Mouse (Mus musculus): Measurements from ENCODE around the gene Mipol1. TPM values are rescaled to one million over a fixed set of nuclear protein-coding genes. Genes with fewer than 3 reads are reported as not detected.

The Mipol1 gene
- polyA plus RNA-seq, 1 experiment from 2014 or later: 10.6 TPM

GRCm38 (mm10) chr12:57514552-57514951, 284.3 kb downstream of the Mipol1 start:
- no peak for DNase-seq (ENCODE audit: low spot score)
- Histone ChIP-seq H3K9me3 (replicated peaks) (no peaks in the 10 kb centered on the region), H3K36me3 (no peaks in the 10 kb centered on the region), H3K27ac (no peak overlapping the region), H3K27me3 (ENCODE audit: low read depth, poor library complexity, severe bottlenecking) (no peaks in the 10 kb centered on the region), H3K4me3 (no peak overlapping the region), H3K4me1 (no peaks in the 10 kb centered on the region)
- WGBS: 56% methylated on average over 1 of the region's 1 CpGs

DNA sequence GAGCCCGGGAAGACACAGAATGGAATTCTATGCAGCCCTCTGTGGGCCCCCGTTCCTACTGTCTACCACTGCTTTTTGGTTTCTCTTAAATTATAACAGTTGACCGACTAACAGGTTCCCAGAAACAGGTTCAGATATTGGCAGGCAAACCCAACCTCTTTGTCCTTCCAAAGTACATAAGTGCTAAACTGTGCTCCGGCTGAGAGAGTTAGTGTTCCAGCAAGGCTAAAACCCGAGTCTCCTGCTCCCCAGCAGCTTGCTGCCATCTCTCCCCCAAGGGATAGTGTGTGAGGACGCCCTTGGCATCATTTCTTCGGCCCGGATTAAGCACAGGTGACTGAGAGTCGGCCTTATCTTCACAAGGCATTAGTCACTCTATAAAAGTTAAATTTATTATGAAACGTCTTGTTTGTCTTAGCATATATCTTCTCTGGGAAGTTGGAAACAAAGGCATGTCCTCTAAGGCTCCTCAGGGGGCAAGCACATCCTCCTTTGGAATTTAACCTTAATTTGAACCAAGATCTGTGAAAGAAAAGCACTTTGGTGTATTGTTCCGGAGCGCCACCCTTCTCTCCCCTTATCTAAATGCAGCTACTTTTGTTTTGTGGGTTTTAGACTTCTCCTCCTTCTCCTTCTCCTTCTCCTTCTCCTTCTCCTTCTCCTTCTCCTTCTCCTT, 285.6 kb downstream of the Mipol1 start:
- Histone ChIP-seq H3K27me3 (ENCODE audit: low read depth, poor library complexity, severe bottlenecking) (no peaks in the 10 kb centered on the region), H3K27ac (no peak overlapping the region), H3K36me3 (no peaks in the 10 kb centered on the region), H3K4me3 (no peak overlapping the region), H3K9me3 (replicated peaks) (no peaks in the 10 kb centered on the region), H3K4me1 (no peaks in the 10 kb centered on the region)
- no peak for DNase-seq (ENCODE audit: low spot score)
- WGBS: 60% methylated on average over 12 of the region's 12 CpGs

DNA sequence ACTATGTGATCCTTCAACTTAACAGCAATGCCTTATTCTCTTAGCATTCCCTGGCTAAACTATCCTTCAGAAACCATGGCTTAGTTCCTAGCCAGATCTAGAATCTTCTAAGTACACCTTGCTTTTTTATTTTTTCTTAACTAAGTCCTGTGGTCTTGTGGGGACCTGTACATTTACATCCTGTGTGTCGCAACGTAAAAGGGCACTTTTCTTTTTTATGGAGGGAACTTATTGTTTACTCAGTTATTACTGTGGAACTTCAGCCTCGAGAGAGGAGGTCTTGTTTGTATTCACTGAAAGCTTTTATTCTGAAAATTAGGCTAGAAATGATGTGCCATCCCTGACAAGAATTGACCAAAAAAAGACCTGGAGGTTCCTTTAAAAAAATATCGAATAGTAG, 298.1 kb downstream of the Mipol1 start:
- Histone ChIP-seq H3K9me3 (replicated peaks) (no peaks in the 10 kb centered on the region), H3K27ac (no peak overlapping the region), H3K4me3 (no peak overlapping the region), H3K36me3 (no peaks in the 10 kb centered on the region), H3K4me1 (peaks cover 6% of the 10 kb centered on the region; the same call in 1 of the 2 replicates), H3K27me3 (ENCODE audit: low read depth, poor library complexity, severe bottlenecking) (peaks cover 32% of the 10 kb centered on the region)
- no peak for DNase-seq (ENCODE audit: low spot score)
- WGBS: 88% methylated on average over 4 of the region's 4 CpGs

DNA sequence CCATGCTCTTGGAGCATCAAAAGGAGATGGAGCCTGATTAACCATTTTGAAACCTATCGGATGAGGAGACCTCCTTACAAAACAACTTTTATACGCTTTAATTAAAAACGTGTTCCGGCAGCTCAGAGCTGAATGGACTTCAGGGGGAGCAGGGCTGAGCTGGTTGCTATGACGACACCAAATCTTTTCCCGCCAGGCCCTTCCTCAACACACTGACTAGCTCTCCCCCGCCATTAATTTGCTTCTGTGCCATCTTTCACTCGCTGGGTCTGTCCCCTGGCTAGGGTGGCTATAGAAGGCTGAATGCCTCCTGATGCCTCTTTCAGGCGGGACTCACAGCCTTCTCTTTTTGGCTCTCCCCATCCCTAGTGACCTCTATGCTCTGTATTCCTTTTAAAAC, 300.2 kb downstream of the Mipol1 start:
- no peak overlapping the region for H3K4me3 ChIP-seq
- no peak overlapping the region for H3K27ac ChIP-seq
- 17% methylated on average over 9 of the region's 9 CpGs for WGBS
- DNase-seq (ENCODE audit: low spot score): no peak
- peaks cover 13% of the 10 kb centered on the region for H3K4me1 ChIP-seq
- H3K27me3 ChIP-seq (ENCODE audit: low read depth, poor library complexity, severe bottlenecking): peaks cover 53% of the 10 kb centered on the region
- H3K36me3 ChIP-seq: no peaks in the 10 kb centered on the region
- no peaks in the 10 kb centered on the region for H3K9me3 ChIP-seq (replicated peaks)

- no peak for DNase-seq (ENCODE audit: low spot score)
- H3K9me3 ChIP-seq (replicated peaks): no peaks in the 10 kb centered on the region
- under 1% methylated on average over 6 of the region's 6 CpGs for WGBS
- H3K4me1 ChIP-seq: peaks cover 26% of the 10 kb centered on the region
- H3K4me3 ChIP-seq: peak overlapping the region; percentile 37
- no peaks in the 10 kb centered on the region for H3K36me3 ChIP-seq
- peak overlapping the region; percentile 44; the same call in 1 of the 2 replicates for H3K27ac ChIP-seq
- peaks cover 94% of the 10 kb centered on the region for H3K27me3 ChIP-seq (ENCODE audit: low read depth, poor library complexity, severe bottlenecking)
Observed at GRCm38 (mm10) chr12:57534517-57534878, 304.3 kb downstream of the Mipol1 start.

- Histone ChIP-seq H3K9me3 (replicated peaks) (no peaks in the 10 kb centered on the region), H3K27me3 (ENCODE audit: low read depth, poor library complexity, severe bottlenecking) (peaks cover 98% of the 10 kb centered on the region), H3K4me3 (peak overlapping the region; percentile 37), H3K4me1 (peaks cover 26% of the 10 kb centered on the region), H3K27ac (peak overlapping the region; percentile 44), H3K36me3 (no peaks in the 10 kb centered on the region)
- DNase-seq (ENCODE audit: low spot score): peak; percentile 50
- WGBS: under 1% methylated on average over 39 of the region's 39 CpGs
Observed at GRCm38 (mm10) chr12:57534879-57535611, 304.8 kb downstream of the Mipol1 start.

DNA sequence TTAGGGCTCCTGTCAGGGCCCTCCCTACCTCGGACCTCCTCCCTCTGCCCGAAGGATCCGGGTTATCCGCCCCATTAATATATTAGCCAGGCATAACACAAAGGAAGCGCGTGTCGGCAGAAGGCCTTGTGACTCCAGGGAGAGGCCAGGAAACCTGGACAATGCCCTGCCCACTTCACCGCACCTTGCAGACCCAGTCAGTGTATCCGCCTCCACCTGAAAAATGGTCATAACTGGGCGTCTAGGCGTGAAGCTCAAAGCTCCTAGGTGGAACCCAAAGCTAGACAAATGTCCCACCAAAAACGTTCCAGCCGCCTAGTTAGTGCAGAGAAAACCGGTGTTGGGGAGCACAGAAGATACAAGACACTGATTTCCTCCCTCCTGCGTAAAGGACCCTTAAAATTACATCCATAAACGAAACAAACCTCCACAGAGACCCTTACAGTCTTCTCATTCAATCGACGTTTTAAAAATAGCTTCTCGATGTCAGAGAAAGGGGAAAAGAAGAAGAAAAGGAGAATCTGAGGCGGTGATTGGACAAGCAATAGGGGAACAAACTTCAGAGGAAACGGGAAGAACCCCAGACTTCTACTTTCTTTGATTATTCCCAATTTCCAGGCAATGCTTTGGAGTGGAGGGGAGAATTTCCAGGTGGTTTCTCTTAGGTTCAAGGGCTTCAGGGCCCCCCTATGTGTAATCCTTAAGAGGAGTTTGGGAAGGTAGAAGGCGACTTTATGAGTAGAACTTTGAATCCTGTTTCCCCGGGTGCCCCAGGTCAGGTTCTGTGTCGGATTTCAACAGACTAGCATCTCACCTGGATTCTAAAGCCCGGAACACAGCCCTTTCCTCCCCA, 306.1 kb downstream of the Mipol1 start:
- Histone ChIP-seq H3K27ac (no peak overlapping the region), H3K4me3 (no peak overlapping the region), H3K36me3 (no peaks in the 10 kb centered on the region), H3K9me3 (replicated peaks) (no peaks in the 10 kb centered on the region), H3K27me3 (ENCODE audit: low read depth, poor library complexity, severe bottlenecking) (peaks cover 100% of the 10 kb centered on the region), H3K4me1 (peaks cover 20% of the 10 kb centered on the region)
- 2% methylated on average over 25 of the region's 25 CpGs for WGBS
- peak; percentile 59 for DNase-seq (ENCODE audit: low spot score)

DNA sequence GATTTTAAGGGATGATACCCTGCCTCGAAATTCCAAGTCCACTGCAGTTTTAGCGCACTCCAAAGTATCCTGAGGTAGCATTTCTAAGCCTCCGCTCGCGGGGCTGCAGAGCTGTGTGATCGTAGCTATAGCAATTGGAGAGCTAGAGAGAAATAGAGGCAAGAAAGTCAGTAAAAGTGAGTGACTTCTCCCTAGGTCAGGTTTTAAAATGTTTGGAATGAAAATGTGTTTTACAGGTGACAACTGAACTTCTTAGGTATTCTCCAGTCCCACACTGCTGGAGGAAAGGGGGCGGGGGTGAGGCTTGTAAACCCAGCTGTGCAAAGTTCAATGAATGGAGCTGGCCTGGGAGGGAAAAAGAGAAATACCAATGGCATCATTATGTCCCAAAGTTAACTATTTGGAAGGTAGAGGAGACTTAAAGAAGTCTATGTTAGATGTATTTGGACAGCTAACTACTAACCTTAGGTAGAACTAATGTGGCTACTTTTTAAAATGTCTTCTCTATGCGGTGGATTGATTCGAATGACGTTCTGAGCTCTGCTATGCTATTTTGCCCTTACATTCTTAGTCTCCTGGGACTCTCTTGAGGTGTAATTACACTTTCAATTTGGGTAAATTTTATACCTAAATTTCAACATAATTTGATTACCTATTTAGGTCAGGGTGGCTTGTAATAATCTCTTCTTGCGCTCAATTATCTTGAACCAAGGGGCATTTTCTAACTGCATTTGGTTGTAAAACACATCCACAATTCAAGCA, 306.9 kb downstream of the Mipol1 start:
- DNase-seq (ENCODE audit: low spot score): no peak

GRCm38 (mm10) chr12:57537791-57538587, 307.8 kb downstream of the Mipol1 start:
- DNase-seq (ENCODE audit: low spot score): peak; percentile 59
- Histone ChIP-seq H3K4me3 (peak overlapping the region; percentile 55), H3K27ac (peak overlapping the region; percentile 71; the same call in 1 of the 2 replicates), H3K27me3 (ENCODE audit: low read depth, poor library complexity, severe bottlenecking) (peaks cover 100% of the 10 kb centered on the region), H3K36me3 (no peaks in the 10 kb centered on the region), H3K9me3 (replicated peaks) (no peaks in the 10 kb centered on the region), H3K4me1 (peaks cover 32% of the 10 kb centered on the region)
- WGBS: under 1% methylated on average over 21 of the region's 21 CpGs

More for the DNA sequence above, 306.9 kb downstream of the Mipol1 start:
- H3K27ac ChIP-seq: no peak overlapping the region
- WGBS: 3% methylated on average over 11 of the region's 11 CpGs
- peaks cover 100% of the 10 kb centered on the region for H3K27me3 ChIP-seq (ENCODE audit: low read depth, poor library complexity, severe bottlenecking)
- no peaks in the 10 kb centered on the region for H3K36me3 ChIP-seq
- H3K4me1 ChIP-seq: peaks cover 23% of the 10 kb centered on the region
- H3K4me3 ChIP-seq: no peak overlapping the region
- no peaks in the 10 kb centered on the region for H3K9me3 ChIP-seq (replicated peaks)

- DNase-seq (ENCODE audit: low spot score): peak; percentile 81
- no peaks in the 10 kb centered on the region for H3K9me3 ChIP-seq (replicated peaks)
- H3K36me3 ChIP-seq: no peaks in the 10 kb centered on the region
- H3K27me3 ChIP-seq (ENCODE audit: low read depth, poor library complexity, severe bottlenecking): peaks cover 100% of the 10 kb centered on the region
- peaks cover 36% of the 10 kb centered on the region for H3K4me1 ChIP-seq
- peak overlapping the region; percentile 71 for H3K27ac ChIP-seq
- WGBS: under 1% methylated on average over 63 of the region's 63 CpGs
- peak overlapping the region; percentile 55 for H3K4me3 ChIP-seq
Observed at GRCm38 (mm10) chr12:57538588-57539550, 308.6 kb downstream of the Mipol1 start.

- WGBS: under 1% methylated on average over 10 of the region's 10 CpGs
- Histone ChIP-seq H3K4me3 (0 out of 2 replicates have a peak overlapping the region, but pooled peaks have one; percentile 55), H3K4me1 (peaks cover 34% of the 10 kb centered on the region), H3K27ac (no peak overlapping the region), H3K36me3 (no peaks in the 10 kb centered on the region), H3K27me3 (ENCODE audit: low read depth, poor library complexity, severe bottlenecking) (peaks cover 100% of the 10 kb centered on the region), H3K9me3 (replicated peaks) (no peaks in the 10 kb centered on the region)
- peak; percentile 66 for DNase-seq (ENCODE audit: low spot score)
Observed at GRCm38 (mm10) chr12:57539551-57539985, 309.3 kb downstream of the Mipol1 start.
